Mouse (Mus musculus) embryonic facial prominence, embryonic 15.5 days (tissue): ENCODE measurements around the gene Kbtbd7. TPM values are rescaled to one million over a fixed set of nuclear protein-coding genes. Genes with fewer than 3 reads are reported as not detected.

Experiments used
- ATAC-seq: fragments of 200-750 bp; cut with Nextera tagmentation; 2 replicates; pipeline ENCODE4 v1.8.0; 2017; ENCODE audit warnings: low read depth, moderate TSS enrichment; ENCODE audit not compliant: insufficient number of reproducible peaks, low FRiP score, low TSS enrichment
- H3K27ac ChIP-seq: fragments of 300-500 bp; sonication (generic); replicated peaks from 2 replicates; pipeline ENCODE4 v1.5.1; 2015; ENCODE audit warnings: mild to moderate bottlenecking, inconsistent platforms
- H3K27me3 ChIP-seq: fragments of 300-500 bp; sonication (generic); 2 replicates; pipeline ENCODE4 v1.6.1; 2015; ENCODE audit warnings: inconsistent platforms
- H3K36me3 ChIP-seq: fragments of 300-500 bp; sonication (generic); 2 replicates; pipeline ENCODE4 v1.6.1; 2015; ENCODE audit warnings: mild to moderate bottlenecking, inconsistent platforms
- H3K4me1 ChIP-seq: fragments of 300-500 bp; sonication (generic); 2 replicates; pipeline ENCODE4 v1.6.1; 2015; ENCODE audit warnings: inconsistent platforms
- H3K4me2 ChIP-seq: fragments of 300-500 bp; sonication (generic); replicated peaks from 2 replicates; pipeline ENCODE4 v1.6.1; 2015; ENCODE audit warnings: mild to moderate bottlenecking, inconsistent platforms
- H3K4me3 ChIP-seq: fragments of 300-500 bp; sonication (generic); replicated peaks from 2 replicates; pipeline ENCODE4 v1.5.1; 2015; ENCODE audit warnings: mild to moderate bottlenecking, inconsistent platforms
- H3K9ac ChIP-seq: fragments of 300-500 bp; sonication (generic); 2 replicates; pipeline ENCODE4 v1.6.1; 2015; ENCODE audit warnings: inconsistent platforms
- H3K9me3 ChIP-seq: fragments of 300-500 bp; sonication (generic); replicated peaks from 2 replicates; pipeline ENCODE4 v1.6.1; 2016; ENCODE audit warnings: inconsistent platforms
- WGBS: fragments of 180-500 bp; shearing (Covaris S2); methylation state at CpG from one replicate; pipeline ENCODE4 v1.1.7; 2015; 5-methylcytosine and 5-hydroxymethylcytosine counted together
- polyA plus RNA-seq: library from polyadenylated mRNA; unstranded; fragments of >200 nt; fragmentation: Nextera tagmentation; extraction: Ambion mirVana; gene quantifications from 2 replicates; pipeline ENCODE4 v1.2.1, GENCODE M21; 2015

The Kbtbd7 gene
- 11.7 and 12.8 TPM in 2 replicates for polyA plus RNA-seq

- Histone ChIP-seq H3K27me3 (no peaks in the 10 kb centered on the region), H3K9me3 (peaks cover 6% of the 10 kb centered on the region; the same call in 1 of the 2 replicates), H3K4me3 (peak within 1 kb of the TSS; percentile 54), H3K4me2 (peak within 1 kb of the TSS; percentile 50), H3K4me1 (no peaks in the 10 kb centered on the region), H3K36me3 (peaks cover 11% of the 10 kb centered on the region; the same call in 1 of the 2 replicates), H3K27ac (peak within 1 kb of the TSS; percentile 86), H3K9ac (peak within 1 kb of the TSS; percentile 43)
- under 1% methylated on average over 36 of the region's 44 CpGs for WGBS
- ATAC-seq = peak; percentile 98
These were observed at the start of gene Kbtbd7 for GRCm38 (mm10) chr14:79425979-79426729. Gene Kbtbd7, plus strand, starts transcription at chr14:79426511.

GRCm38 (mm10) chr14:79377041-79377440 is 49.3 kb upstream of the Kbtbd7 start:
- Histone ChIP-seq H3K36me3 (peaks cover 36% of the 10 kb centered on the region), H3K9ac (no peak overlapping the region), H3K27ac (no peak overlapping the region), H3K4me3 (no peak overlapping the region), H3K27me3 (no peaks in the 10 kb centered on the region), H3K9me3 (no peaks in the 10 kb centered on the region), H3K4me1 (no peaks in the 10 kb centered on the region), H3K4me2 (no peak overlapping the region)
- ATAC-seq = no peak

GRCm38 (mm10) chr14:79383120-79383519 is 43.2 kb upstream of the Kbtbd7 start:
- no peak for ATAC-seq
- Histone ChIP-seq H3K4me1 (no peaks in the 10 kb centered on the region), H3K27me3 (no peaks in the 10 kb centered on the region), H3K27ac (no peak overlapping the region), H3K4me2 (no peak overlapping the region), H3K9ac (no peak overlapping the region), H3K9me3 (no peaks in the 10 kb centered on the region), H3K36me3 (peaks cover 32% of the 10 kb centered on the region; the same call in 1 of the 2 replicates), H3K4me3 (no peak overlapping the region)
- WGBS = 92% methylated on average over 7 of the region's 7 CpGs

GRCm38 (mm10) chr14:79388304-79388703 is 38.0 kb upstream of the Kbtbd7 start:
- H3K4me3 ChIP-seq = no peak overlapping the region
- H3K4me2 ChIP-seq = no peak overlapping the region
- H3K9me3 ChIP-seq = no peaks in the 10 kb centered on the region
- ATAC-seq = no peak
- H3K27ac ChIP-seq = no peak overlapping the region
- peaks cover 12% of the 10 kb centered on the region for H3K4me1 ChIP-seq
- peaks cover 5% of the 10 kb centered on the region; the same call in 1 of the 2 replicates for H3K36me3 ChIP-seq
- no peak overlapping the region for H3K9ac ChIP-seq
- 92% methylated on average over 3 of the region's 3 CpGs for WGBS
- no peaks in the 10 kb centered on the region for H3K27me3 ChIP-seq

DNA sequence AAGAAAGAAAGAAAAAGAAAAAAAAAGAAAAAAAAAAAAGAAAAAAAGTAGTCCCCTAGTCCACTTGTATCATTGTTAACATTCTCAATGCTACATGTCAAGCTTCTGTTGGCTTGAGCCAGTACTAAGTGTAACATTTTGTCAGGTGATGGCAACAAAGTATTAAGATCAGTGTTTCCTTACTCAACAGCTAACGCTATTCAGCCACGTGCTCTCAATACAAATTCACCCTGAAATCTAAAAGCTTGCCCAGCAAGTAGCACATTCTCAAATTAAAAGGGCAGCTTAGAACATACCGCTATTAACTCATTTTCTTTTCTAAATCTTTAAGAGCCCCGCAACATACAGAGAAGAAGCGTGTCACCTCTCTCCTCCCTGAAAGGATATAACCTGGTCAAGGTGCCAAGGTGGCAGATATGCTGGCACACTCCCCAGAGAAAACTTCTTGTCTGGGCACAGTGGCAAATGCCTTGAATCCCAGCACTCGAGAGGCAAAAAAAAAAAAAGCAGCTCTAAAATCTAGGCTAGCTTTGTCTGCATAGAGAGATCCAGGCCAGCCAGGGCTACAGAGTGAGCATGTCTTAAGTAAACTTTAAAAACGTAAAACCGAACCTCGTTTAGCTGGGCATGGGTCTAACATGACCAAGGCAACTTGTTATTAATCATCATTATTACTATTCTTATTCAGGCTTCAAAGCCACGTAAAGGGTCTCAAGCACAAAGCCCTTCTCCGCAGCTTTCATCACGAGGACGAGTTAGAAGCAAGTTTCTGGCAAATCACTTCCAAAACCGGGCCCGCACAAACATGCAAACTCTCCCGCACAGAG is 36.7 kb upstream of the Kbtbd7 start:
- under 1% methylated on average over 16 of the region's 16 CpGs for WGBS
- H3K4me3 ChIP-seq = peak overlapping the region; percentile 64
- peaks cover 12% of the 10 kb centered on the region for H3K4me1 ChIP-seq
- peaks cover 5% of the 10 kb centered on the region; the same call in 1 of the 2 replicates for H3K36me3 ChIP-seq
- ATAC-seq = no peak
- H3K27ac ChIP-seq = peak overlapping the region; percentile 99
- H3K27me3 ChIP-seq = no peaks in the 10 kb centered on the region
- peak overlapping the region; percentile 69 for H3K9ac ChIP-seq
- H3K4me2 ChIP-seq = peak overlapping the region; percentile 75
- no peaks in the 10 kb centered on the region for H3K9me3 ChIP-seq

GRCm38 (mm10) chr14:79390265-79390926 is 35.9 kb upstream of the Kbtbd7 start, which contains the start of gene Naa16:
Gene Naa16, minus strand, starts transcription at chr14:79390778.
- WGBS = under 1% methylated on average over 70 of the region's 71 CpGs
- Histone ChIP-seq H3K36me3 (peaks cover 5% of the 10 kb centered on the region; the same call in 1 of the 2 replicates), H3K9ac (peak within 1 kb of the TSS; percentile 69), H3K4me1 (peaks cover 12% of the 10 kb centered on the region), H3K27ac (peak within 1 kb of the TSS; percentile 99), H3K4me2 (peak within 1 kb of the TSS; percentile 75), H3K4me3 (peak within 1 kb of the TSS; percentile 64), H3K27me3 (no peaks in the 10 kb centered on the region), H3K9me3 (no peaks in the 10 kb centered on the region)
- ATAC-seq = peak; percentile 95

DNA sequence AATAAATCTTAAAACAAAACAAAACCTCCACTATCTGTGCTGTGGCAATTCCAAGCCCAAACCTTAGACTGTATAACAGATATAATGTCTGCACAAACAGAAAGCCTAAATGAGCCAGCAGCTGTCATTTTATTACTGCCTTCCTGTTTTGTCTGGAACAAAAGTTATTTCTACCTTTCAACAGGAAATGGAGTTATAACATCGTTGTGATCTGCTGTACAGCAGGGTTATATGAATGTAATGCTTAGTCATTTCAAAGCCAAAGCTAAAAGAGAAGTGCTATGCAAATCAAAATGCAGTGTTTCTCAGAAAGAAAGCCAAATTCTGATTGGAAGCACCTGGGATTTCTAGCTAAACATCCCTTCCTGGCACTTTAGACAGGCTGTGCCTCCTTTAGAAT is 33.0 kb upstream of the Kbtbd7 start:
- H3K9me3 ChIP-seq = no peaks in the 10 kb centered on the region
- H3K27ac ChIP-seq = no peak overlapping the region
- no peaks in the 10 kb centered on the region for H3K36me3 ChIP-seq
- 33% methylated on average over 1 of the region's 1 CpGs for WGBS
- H3K4me1 ChIP-seq = peaks cover 15% of the 10 kb centered on the region
- ATAC-seq = no peak
- H3K27me3 ChIP-seq = no peaks in the 10 kb centered on the region
- no peak overlapping the region for H3K4me2 ChIP-seq
- H3K4me3 ChIP-seq = no peak overlapping the region
- H3K9ac ChIP-seq = no peak overlapping the region

DNA sequence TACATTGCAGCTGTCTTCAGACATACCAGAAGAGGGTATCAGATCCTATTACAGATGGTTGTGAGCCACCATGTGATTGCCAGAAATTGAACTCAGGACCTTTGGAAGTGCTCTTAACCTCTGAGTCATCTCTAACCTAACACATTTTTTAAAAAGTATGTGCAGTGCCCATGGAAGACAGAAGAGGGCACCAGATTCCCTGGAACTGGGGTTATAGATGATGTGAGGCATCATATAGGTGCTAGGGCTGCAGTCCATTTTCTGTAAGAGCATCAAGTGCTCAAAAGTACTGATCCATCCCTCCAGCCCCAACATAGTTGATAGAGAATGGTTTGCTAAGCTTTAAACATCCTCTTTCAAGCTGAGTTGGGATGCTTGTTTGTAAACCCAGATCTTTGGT is 31.7 kb upstream of the Kbtbd7 start:
- Histone ChIP-seq H3K36me3 (no peaks in the 10 kb centered on the region), H3K4me2 (no peak overlapping the region), H3K27me3 (no peaks in the 10 kb centered on the region), H3K9me3 (no peaks in the 10 kb centered on the region), H3K4me3 (no peak overlapping the region), H3K27ac (no peak overlapping the region), H3K9ac (no peak overlapping the region), H3K4me1 (peaks cover 11% of the 10 kb centered on the region; the same call in 1 of the 2 replicates)
- no peak for ATAC-seq

DNA sequence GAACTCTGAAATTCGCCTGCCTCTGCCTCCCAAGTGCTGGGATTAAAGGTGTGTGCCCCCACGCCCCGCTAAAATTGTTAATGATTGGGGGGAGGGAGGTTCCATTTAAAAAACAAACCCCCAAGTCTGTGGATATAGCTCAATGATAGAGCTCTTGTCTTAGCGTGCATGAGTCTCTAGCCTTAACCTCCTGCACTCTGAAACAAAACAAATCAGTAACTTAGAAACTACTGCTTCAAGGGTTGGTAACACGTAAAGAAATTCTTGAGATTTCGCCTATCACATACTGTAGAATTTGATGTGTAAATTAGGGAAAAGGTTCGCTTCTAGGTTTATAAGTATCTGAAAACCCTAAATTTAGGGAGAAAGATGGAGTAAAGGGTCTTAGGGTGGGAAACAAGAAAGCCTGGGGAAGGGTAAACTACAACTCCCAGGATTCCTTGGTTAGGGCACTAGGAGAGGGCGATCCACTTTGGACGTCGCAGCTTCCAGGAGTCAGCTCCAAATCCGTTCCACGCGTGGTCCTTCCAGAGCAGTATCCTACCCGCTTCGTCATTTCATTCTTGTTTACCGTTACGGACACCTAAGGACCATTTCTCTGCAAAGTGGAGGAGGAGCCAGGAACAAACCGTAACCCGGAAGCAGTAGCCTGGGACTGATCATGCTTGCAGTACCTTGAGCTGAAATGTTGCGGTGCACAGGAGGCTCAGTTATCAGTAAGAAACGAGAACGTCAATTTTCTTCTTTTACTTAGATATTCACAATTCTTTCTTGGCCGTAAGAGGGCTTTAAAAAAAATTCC is 28.8 kb upstream of the Kbtbd7 start, which contains the start of gene Mtrf1:
Gene Mtrf1, plus strand, starts transcription at position 452 of the 802 bp plus-strand sequence.
- Histone ChIP-seq H3K36me3 (peaks cover 11% of the 10 kb centered on the region), H3K27me3 (no peaks in the 10 kb centered on the region), H3K4me1 (peaks cover 6% of the 10 kb centered on the region; the same call in 1 of the 2 replicates), H3K4me3 (peak within 1 kb of the TSS; percentile 70), H3K9me3 (no peaks in the 10 kb centered on the region), H3K27ac (peak within 1 kb of the TSS; percentile 90), H3K9ac (peak within 1 kb of the TSS; percentile 35; the same call in 1 of the 2 replicates), H3K4me2 (peak within 1 kb of the TSS; percentile 60)
- WGBS = 19% methylated on average over 23 of the region's 23 CpGs
- ATAC-seq = peak; percentile 78

- H3K36me3 ChIP-seq = peaks cover 26% of the 10 kb centered on the region
- no peak for ATAC-seq
- H3K27ac ChIP-seq = no peak overlapping the region
- WGBS = 91% methylated on average over 2 of the region's 2 CpGs
- no peak overlapping the region for H3K4me3 ChIP-seq
- no peak overlapping the region for H3K9ac ChIP-seq
- H3K4me1 ChIP-seq = no peaks in the 10 kb centered on the region
- H3K4me2 ChIP-seq = no peak overlapping the region
- H3K27me3 ChIP-seq = no peaks in the 10 kb centered on the region
- no peaks in the 10 kb centered on the region for H3K9me3 ChIP-seq
These were observed 18.7 kb upstream of the Kbtbd7 start for GRCm38 (mm10) chr14:79407641-79408040.
